ENCODE assay signal across 8 mouse cellular contexts in the genomic region with DNA sequence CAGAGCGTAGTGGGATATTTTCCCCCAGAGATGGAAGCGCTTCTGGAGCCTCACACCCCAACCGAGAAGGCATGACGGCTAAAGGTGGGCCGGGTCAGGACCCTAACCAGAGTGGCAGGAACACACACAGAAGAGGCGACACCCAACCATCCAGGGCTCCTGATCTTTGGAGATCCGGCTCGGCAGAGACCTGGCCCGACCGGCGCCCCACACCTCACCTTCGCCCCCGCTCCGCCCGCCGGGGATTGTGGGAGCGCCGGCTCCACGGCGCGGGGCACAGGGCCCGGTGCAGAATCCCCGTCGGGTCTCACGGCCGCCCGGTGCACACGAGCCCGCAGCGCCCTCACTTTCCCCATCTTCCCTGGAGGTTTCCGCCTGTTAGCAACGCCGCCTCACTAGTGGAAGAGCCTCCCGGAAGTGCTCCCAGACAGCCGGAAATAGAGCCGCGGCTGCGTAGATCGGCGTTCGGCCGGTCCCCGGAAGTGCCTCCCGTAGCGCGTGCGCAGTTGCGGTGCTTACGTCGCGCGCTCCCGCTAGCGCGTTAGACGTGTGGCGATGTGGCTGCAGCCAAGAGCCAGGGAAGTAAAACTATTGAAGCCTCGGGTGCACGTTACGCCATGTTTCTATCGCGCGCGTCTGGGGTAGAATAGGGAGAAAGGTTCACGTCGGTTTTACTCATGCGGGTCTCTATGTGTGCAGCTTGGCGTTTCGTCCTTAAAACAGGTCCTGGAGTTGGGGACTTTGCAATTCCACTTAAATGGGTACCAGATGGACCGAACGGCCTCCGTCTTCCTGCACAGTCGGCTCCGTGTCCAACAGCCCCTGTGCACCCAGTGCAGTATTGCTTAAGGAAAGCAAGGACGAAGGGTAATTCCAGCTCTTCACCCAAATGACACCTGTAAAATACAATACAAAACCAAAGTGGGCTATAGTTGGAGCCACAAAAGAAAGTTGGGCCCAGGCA. TPM values are rescaled to one million over a fixed set of nuclear protein-coding genes. Genes with fewer than 3 reads are reported as not detected.
DNase-seq lines count a peak whose midpoint lies in the region; ATAC-seq lines count a peak whose summit lies in the region.

A gene (minus strand): TSS at position 401 of the 964 bp plus-strand sequence.

- peaks cover 8% of the 10 kb centered on the region for H3K4me1 ChIP-seq in brown adipose tissue, adult 24 weeks (ENCODE audit: control insufficient read depth, insufficient read depth, insufficient read length, low read length)
- peaks cover 11 to 20% of the 10 kb centered on the region in 2 experiments for H3K4me1 ChIP-seq in heart, embryonic 14.5 days (ENCODE audit: control insufficient read depth in 2 of 2, insufficient read depth in 2 of 2, low read length in 2 of 2)
- peaks cover 48% of the 10 kb centered on the region for H3K4me1 ChIP-seq in liver, embryonic 13.5 days (replicated peaks)
- peaks cover 18% of the 10 kb centered on the region for H3K4me1 ChIP-seq in stomach, embryonic 16.5 days (ENCODE audit: control insufficient read depth, insufficient read depth, low read length)

- H3K9me3 ChIP-seq in heart, embryonic 14.5 days (ENCODE audit: control insufficient read depth, low read length) = no peaks in the 10 kb centered on the region
- no peaks in the 10 kb centered on the region for H3K9me3 ChIP-seq in liver, embryonic 13.5 days (replicated peaks)
- H3K9me3 ChIP-seq in stomach, embryonic 16.5 days (replicated peaks; ENCODE audit: control insufficient read depth, low read length) = no peaks in the 10 kb centered on the region

- H3K36me3 ChIP-seq in heart, embryonic 14.5 days (ENCODE audit: control insufficient read depth, insufficient read depth, low read length) = peaks cover 35% of the 10 kb centered on the region
- H3K36me3 ChIP-seq in liver, embryonic 13.5 days = peaks cover 35% of the 10 kb centered on the region
- H3K36me3 ChIP-seq in stomach, embryonic 16.5 days (ENCODE audit: control insufficient read depth, insufficient read depth, low read length) = peaks cover 13% of the 10 kb centered on the region

- no peaks in the 10 kb centered on the region for H3K27me3 ChIP-seq in heart, embryonic 14.5 days (ENCODE audit: control insufficient read depth, insufficient read depth, low read length)
- H3K27me3 ChIP-seq in liver, embryonic 13.5 days = no peaks in the 10 kb centered on the region
- no peaks in the 10 kb centered on the region for H3K27me3 ChIP-seq in stomach, embryonic 16.5 days (ENCODE audit: control insufficient read depth, insufficient read depth, low read length)

- ATAC-seq in heart, embryonic 14.5 days (ENCODE audit: insufficient number of reproducible peaks, insufficient read depth, low FRiP score, low read depth) = peak; percentile 81
- peak; percentile 91 for ATAC-seq in liver, embryonic 13.5 days (ENCODE audit: low read depth)
- ATAC-seq in stomach, embryonic 16.5 days (ENCODE audit: insufficient read depth, low FRiP score) = peak; percentile 93

- peak within 1 kb of the TSS; percentile 91 for H3K4me2 ChIP-seq in heart, embryonic 14.5 days (ENCODE audit: low read length)
- peak within 1 kb of the TSS; percentile 96 for H3K4me2 ChIP-seq in liver, embryonic 13.5 days
- peak within 1 kb of the TSS; percentile 87 for H3K4me2 ChIP-seq in stomach, embryonic 16.5 days (ENCODE audit: low read depth, low read length)

- WGBS in heart, embryonic 14.5 days = under 1% methylated on average over 75 of the region's 75 CpGs
- under 1% methylated on average over 75 of the region's 75 CpGs for WGBS in liver, embryonic 13.5 days (ENCODE audit: insufficient replicate concordance)
- 1% methylated on average over 75 of the region's 75 CpGs for WGBS in stomach, embryonic 16.5 days

- H3K9ac ChIP-seq in heart, embryonic 14.5 days (ENCODE audit: low read length) = peak within 1 kb of the TSS; percentile 94
- H3K9ac ChIP-seq in liver, embryonic 13.5 days = peak within 1 kb of the TSS; percentile 88
- H3K9ac ChIP-seq in stomach, embryonic 16.5 days (ENCODE audit: low read length) = peak within 1 kb of the TSS; percentile 90

- DNase-seq in CD4-positive, CD25-positive, alpha-beta regulatory T cell, adult 2 months (ENCODE audit: low read depth, low spot score) = peak; percentile 99
- peak; percentile 88 for DNase-seq in fibroblast of lung, adult 2 months (ENCODE audit: low read depth)
- peak; percentile 95 for DNase-seq in kidney, postnatal 14 days
- peak; percentile 91 for DNase-seq in liver, embryonic 13.5 days
- peak; percentile 89 for DNase-seq in neural tube, embryonic 10.5 days (ENCODE audit: extremely low spot score, low spot score)

- H3K4me3 ChIP-seq in brown adipose tissue, adult 24 weeks (ENCODE audit: insufficient read depth, low read depth, low read length) = peak within 1 kb of the TSS; percentile 79
- peak within 1 kb of the TSS; percentile 74 to 94 for H3K4me3 ChIP-seq in heart, embryonic 14.5 days (ENCODE audit: control insufficient read depth in 1 of 2, insufficient read depth in 1 of 2, low read depth in 1 of 2, low read length in 2 of 2)
- H3K4me3 ChIP-seq in liver, embryonic 13.5 days (replicated peaks) = peak within 1 kb of the TSS; percentile 93
- peak within 1 kb of the TSS; percentile 83 for H3K4me3 ChIP-seq in stomach, embryonic 16.5 days (replicated peaks; ENCODE audit: low read length)

- H3K27ac ChIP-seq in brown adipose tissue, adult 24 weeks (replicated peaks; ENCODE audit: low read depth, low read length) = peak within 1 kb of the TSS; percentile 74
- peak within 1 kb of the TSS; percentile 69 to 82 for H3K27ac ChIP-seq in heart, embryonic 14.5 days (replicated peaks in 1 of 2; ENCODE audit: control insufficient read depth in 1 of 2, insufficient read depth in 1 of 2, low read depth in 2 of 2, low read length in 2 of 2)
- peak within 1 kb of the TSS; percentile 78 for H3K27ac ChIP-seq in liver, embryonic 13.5 days
- peak within 1 kb of the TSS; percentile 91 for H3K27ac ChIP-seq in stomach, embryonic 16.5 days (ENCODE audit: low read length)

RNA-seq across cellular contexts. Expression of the gene that starts here (rescaled TPM):
- 5.4 and 11.1 TPM in 2 replicates for polyA plus RNA-seq in brown adipose tissue, adult 24 weeks (2012; ENCODE audit: insufficient read depth, insufficient read length, missing spikeins)
- 23.0 TPM in 2 replicates for polyA plus RNA-seq in heart, embryonic 14.5 days (2014; fragmentation: Nextera tagmentation; extraction: Ambion mirVana)
- polyA plus RNA-seq in liver, embryonic 13.5 days (2015; fragmentation: Nextera tagmentation; extraction: Ambion mirVana) = 23.3 and 26.2 TPM in 2 replicates
- polyA plus RNA-seq in stomach, embryonic 16.5 days (2015; fragmentation: Nextera tagmentation; extraction: Ambion mirVana) = 29.7 and 31.0 TPM in 2 replicates

Comparison
In these comparisons a context has a peak if more than half of its experiments do, and no peak if none do; other contexts are left out.
1. Peak in every context shown above with its lines: DNase-seq, ATAC-seq, H3K4me3 ChIP-seq and H3K27ac ChIP-seq.